Mouse (Mus musculus) forebrain, embryonic 11.5 days (tissue): ENCODE data around the gene Hsd17b1. TPM values are rescaled to one million over a fixed set of nuclear protein-coding genes. Genes with fewer than 3 reads are reported as not detected.

Experiments
- ATAC-seq: fragments of 200-750 bp; cut with Nextera tagmentation; replicated peaks from 2 replicates; pipeline ENCODE4 v1.8.0; 2017; ENCODE audit warnings: moderate TSS enrichment; ENCODE audit not compliant: low FRiP score
- DNase-seq: peaks from one replicate; pipeline ENCODE4 v3.0.0-alpha.2; 2017; ENCODE audit warnings: low spot score
- H3K27ac ChIP-seq: fragments of 300-500 bp; sonication (generic); 2 replicates; pipeline ENCODE4 v1.5.1; 2014; ENCODE audit warnings: low read depth, low read length
- H3K27me3 ChIP-seq: fragments of 300-500 bp; sonication (generic); 2 replicates; pipeline ENCODE4 v1.6.1; 2014; ENCODE audit warnings: mild to moderate bottlenecking, low read length, mixed read lengths; ENCODE audit not compliant: control insufficient read depth, insufficient read depth
- H3K36me3 ChIP-seq: fragments of 300-500 bp; sonication (generic); 2 replicates; pipeline ENCODE4 v1.6.1; 2014; ENCODE audit warnings: mild to moderate bottlenecking, low read length, moderate library complexity, mixed read lengths; ENCODE audit not compliant: control insufficient read depth, insufficient read depth
- H3K4me1 ChIP-seq: fragments of 300-500 bp; sonication (generic); replicated peaks from 2 replicates; pipeline ENCODE4 v1.6.1; 2014; ENCODE audit warnings: low read length, mixed read lengths; ENCODE audit not compliant: control insufficient read depth, insufficient read depth
- H3K4me2 ChIP-seq: fragments of 300-500 bp; sonication (generic); 2 replicates; pipeline ENCODE4 v1.6.1; 2014; ENCODE audit warnings: low read depth, mild to moderate bottlenecking, low read length, moderate library complexity, mixed read lengths; ENCODE audit not compliant: severe bottlenecking
- H3K4me3 ChIP-seq: fragments of 300-500 bp; sonication (generic); 2 replicates; pipeline ENCODE4 v1.5.1; 2014; ENCODE audit warnings: low read depth, low read length
- H3K9ac ChIP-seq: fragments of 300-500 bp; sonication (generic); 2 replicates; pipeline ENCODE4 v1.6.1; 2014; ENCODE audit warnings: low read length
- H3K9me3 ChIP-seq: fragments of 300-500 bp; sonication (generic); 2 replicates; pipeline ENCODE4 v1.6.1; 2016; ENCODE audit warnings: low read length, mixed read lengths; ENCODE audit not compliant: control insufficient read depth
- WGBS: fragments of 180-500 bp; shearing (Covaris S2); extraction: QIAGEN DNeasy Blood & Tissue Kit; methylation state at CpG from one replicate; pipeline ENCODE4 v1.1.7; 2014; 5-methylcytosine and 5-hydroxymethylcytosine counted together
- polyA plus RNA-seq: library from polyadenylated mRNA; unstranded; fragments of >200 nt; fragmentation: Nextera tagmentation; extraction: Ambion mirVana; gene quantifications from 2 replicates; pipeline ENCODE4 v1.2.1, GENCODE M21; 2014

Hsd17b1 gene
- 0.19 TPM in 1 of 2 replicates, not detected in the other for polyA plus RNA-seq

- ATAC-seq (no peak), DNase-seq (no peak)
- no peak within 1 kb of the TSS for H3K27ac ChIP-seq
- H3K36me3 ChIP-seq: no peaks in the 10 kb centered on the region
- H3K4me1 ChIP-seq: peaks cover 6% of the 10 kb centered on the region; the same call in 1 of the 2 replicates
- no peaks in the 10 kb centered on the region for H3K9me3 ChIP-seq
- no peak within 1 kb of the TSS for H3K4me3 ChIP-seq
- WGBS: 68% methylated on average over 9 of the region's 9 CpGs
- H3K4me2 ChIP-seq: no peak within 1 kb of the TSS
- H3K9ac ChIP-seq: no peak within 1 kb of the TSS
- peaks cover 42% of the 10 kb centered on the region for H3K27me3 ChIP-seq
Measured at GRCm38 (mm10) chr11:101078121-101078520, at the start of gene Hsd17b1. TSS of gene Hsd17b1 (plus strand) at chr11:101078411.

DNA sequence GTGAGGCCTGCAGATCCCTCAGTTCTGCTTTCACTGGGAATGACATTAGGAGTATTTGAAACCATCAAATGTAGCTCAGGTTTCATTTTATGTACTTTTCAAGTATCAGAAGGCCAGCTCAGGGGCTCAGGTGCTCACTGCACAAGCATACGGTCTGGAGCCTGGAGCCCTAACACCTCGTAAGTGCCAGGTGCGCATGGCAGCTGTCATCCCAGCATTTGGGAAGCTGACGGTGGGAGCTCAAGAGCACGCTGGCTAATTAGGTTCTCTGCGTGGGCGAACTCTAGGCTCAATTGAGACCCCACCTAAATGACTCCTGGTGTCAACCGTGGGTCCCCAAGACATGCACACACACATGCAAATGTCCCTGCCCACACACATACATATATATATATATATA lies 48.9 kb upstream of the Hsd17b1 start:
- WGBS: 91% methylated on average over 8 of the region's 8 CpGs
- Histone ChIP-seq H3K27me3 (no peaks in the 10 kb centered on the region), H3K9ac (no peak overlapping the region), H3K9me3 (no peaks in the 10 kb centered on the region), H3K36me3 (no peaks in the 10 kb centered on the region; the same call in 1 of the 2 replicates), H3K4me2 (no peak overlapping the region), H3K4me3 (no peak overlapping the region), H3K27ac (no peak overlapping the region), H3K4me1 (no peaks in the 10 kb centered on the region)
- no peak for DNase-seq
- no peak for ATAC-seq

DNA sequence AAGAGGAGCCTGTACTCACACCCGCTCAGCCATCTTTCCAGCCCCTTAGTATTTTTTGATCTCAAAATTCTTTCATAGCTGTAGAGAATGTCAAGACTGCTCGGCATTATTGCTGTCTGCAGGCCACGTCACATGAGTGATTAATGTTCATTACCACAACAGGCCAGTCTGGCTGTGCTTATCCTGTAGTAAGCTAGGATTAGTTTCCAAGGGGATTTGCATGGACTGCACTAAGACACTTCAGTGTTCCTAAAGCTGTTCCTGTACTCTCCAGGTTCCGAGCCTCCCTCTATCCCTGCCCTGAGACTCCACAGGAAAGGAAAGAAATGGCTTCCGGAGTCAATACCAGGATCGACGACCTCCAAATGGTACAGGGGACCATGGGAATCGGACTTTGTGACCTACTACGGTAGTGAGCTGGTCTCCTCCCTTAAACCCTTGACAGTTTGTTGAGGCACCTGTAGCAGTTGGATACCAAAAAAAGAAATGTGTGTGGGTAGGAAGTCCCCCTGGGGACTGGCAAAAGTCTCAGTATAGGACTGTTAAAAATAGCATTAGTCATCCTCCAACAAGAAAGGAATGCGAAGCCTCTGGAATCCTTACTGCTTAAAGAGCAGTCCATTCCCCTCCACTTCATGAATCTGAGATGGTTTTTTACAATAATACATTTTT lies 47.9 kb upstream of the Hsd17b1 start:
- Histone ChIP-seq H3K4me2 (no peak overlapping the region), H3K36me3 (no peaks in the 10 kb centered on the region; the same call in 1 of the 2 replicates), H3K27me3 (no peaks in the 10 kb centered on the region), H3K9ac (no peak overlapping the region), H3K4me1 (no peaks in the 10 kb centered on the region), H3K9me3 (no peaks in the 10 kb centered on the region), H3K27ac (no peak overlapping the region), H3K4me3 (no peak overlapping the region)
- no peak for ATAC-seq
- DNase-seq: no peak
- WGBS: 87% methylated on average over 10 of the region's 10 CpGs

- H3K9ac ChIP-seq: no peak overlapping the region
- 88% methylated on average over 4 of the region's 4 CpGs for WGBS
- no peaks in the 10 kb centered on the region for H3K27me3 ChIP-seq
- no peaks in the 10 kb centered on the region for H3K4me1 ChIP-seq
- DNase-seq (no peak), ATAC-seq (no peak)
- no peak overlapping the region for H3K4me3 ChIP-seq
- H3K9me3 ChIP-seq: no peaks in the 10 kb centered on the region
- no peak overlapping the region for H3K4me2 ChIP-seq
- H3K36me3 ChIP-seq: no peaks in the 10 kb centered on the region; the same call in 1 of the 2 replicates
- H3K27ac ChIP-seq: no peak overlapping the region
Measured at GRCm38 (mm10) chr11:101030808-101031156, 47.4 kb upstream of the Hsd17b1 start.

GRCm38 (mm10) chr11:101031470-101031869 lies 46.7 kb upstream of the Hsd17b1 start:
- no peak overlapping the region for H3K4me3 ChIP-seq
- no peak overlapping the region for H3K9ac ChIP-seq
- no peaks in the 10 kb centered on the region for H3K27me3 ChIP-seq
- H3K36me3 ChIP-seq: no peaks in the 10 kb centered on the region; the same call in 1 of the 2 replicates
- no peaks in the 10 kb centered on the region for H3K4me1 ChIP-seq
- H3K9me3 ChIP-seq: no peaks in the 10 kb centered on the region
- DNase-seq (no peak), ATAC-seq (no peak)
- 93% methylated on average over 1 of the region's 1 CpGs for WGBS
- H3K4me2 ChIP-seq: no peak overlapping the region
- no peak overlapping the region for H3K27ac ChIP-seq

DNA sequence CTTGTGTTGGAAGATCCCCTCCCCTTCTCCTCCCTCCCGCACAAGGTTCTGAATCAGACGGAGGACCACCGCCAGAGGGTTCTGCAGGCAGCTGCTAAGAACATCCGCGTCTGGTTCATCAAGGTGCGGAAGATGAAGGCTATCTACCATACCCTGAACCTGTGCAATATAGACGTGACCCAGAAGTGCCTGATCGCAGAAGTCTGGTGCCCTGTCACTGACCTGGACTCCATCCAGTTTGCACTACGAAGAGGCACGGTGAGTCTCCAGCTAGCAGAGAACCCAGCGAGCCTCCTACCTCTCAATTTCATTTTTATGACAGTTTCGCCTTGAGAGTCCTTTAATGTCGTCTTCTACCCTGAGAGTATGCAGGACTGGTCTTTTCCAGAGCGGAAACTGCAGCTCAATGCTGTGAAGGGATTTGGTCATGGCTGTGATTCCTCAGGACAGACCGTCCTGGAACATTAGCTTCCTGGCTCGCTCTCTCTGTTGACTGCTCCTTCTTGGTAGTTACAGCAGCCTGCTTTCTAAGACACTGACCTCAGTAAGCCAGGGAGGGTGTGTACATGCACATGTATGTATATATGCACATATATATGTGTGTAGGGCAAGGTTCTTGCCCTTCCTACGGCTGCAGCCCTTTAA lies 44.2 kb upstream of the Hsd17b1 start:
- H3K9me3 ChIP-seq: no peaks in the 10 kb centered on the region

GRCm38 (mm10) chr11:101034614-101035327 lies 43.4 kb upstream of the Hsd17b1 start:
- DNase-seq (no peak), ATAC-seq (no peak)
- Histone ChIP-seq H3K9me3 (no peaks in the 10 kb centered on the region), H3K4me2 (no peak overlapping the region), H3K27ac (no peak overlapping the region), H3K9ac (no peak overlapping the region), H3K36me3 (no peaks in the 10 kb centered on the region; the same call in 1 of the 2 replicates), H3K4me3 (no peak overlapping the region), H3K27me3 (no peaks in the 10 kb centered on the region), H3K4me1 (no peaks in the 10 kb centered on the region)
- WGBS: 93% methylated on average over 8 of the region's 8 CpGs

More for the DNA sequence above, 44.2 kb upstream of the Hsd17b1 start:
- no peak overlapping the region for H3K9ac ChIP-seq
- DNase-seq (no peak), ATAC-seq (no peak)
- WGBS: 95% methylated on average over 17 of the region's 17 CpGs
- no peaks in the 10 kb centered on the region for H3K27me3 ChIP-seq
- no peak overlapping the region for H3K4me2 ChIP-seq
- no peak overlapping the region for H3K27ac ChIP-seq
- no peaks in the 10 kb centered on the region; the same call in 1 of the 2 replicates for H3K36me3 ChIP-seq
- no peaks in the 10 kb centered on the region for H3K4me1 ChIP-seq
- no peak overlapping the region for H3K4me3 ChIP-seq

- WGBS: 94% methylated on average over 4 of the region's 4 CpGs
- H3K27me3 ChIP-seq: no peaks in the 10 kb centered on the region
- H3K36me3 ChIP-seq: no peaks in the 10 kb centered on the region; the same call in 1 of the 2 replicates
Measured at GRCm38 (mm10) chr11:101035328-101035695, 42.9 kb upstream of the Hsd17b1 start.

More at GRCm38 (mm10) chr11:101035328-101035695, 42.9 kb upstream of the Hsd17b1 start:
- no peak overlapping the region for H3K9ac ChIP-seq
- no peak overlapping the region for H3K4me2 ChIP-seq
- ATAC-seq (no peak), DNase-seq (no peak)
- H3K4me1 ChIP-seq: no peaks in the 10 kb centered on the region
- no peaks in the 10 kb centered on the region for H3K9me3 ChIP-seq
- no peak overlapping the region for H3K4me3 ChIP-seq
- no peak overlapping the region for H3K27ac ChIP-seq
